Mouse (Mus musculus): Measurements from ENCODE around the gene Zfyve28. TPM values are rescaled to one million over a fixed set of nuclear protein-coding genes. Genes with fewer than 3 reads are reported as not detected.

Gene Zfyve28
- polyA plus RNA-seq, 1 experiment, result 0.08 TPM

GRCm38 (mm10) chr5:34287838-34288145, 457 bp downstream of the Zfyve28 start:
- peaks cover 70% of the 10 kb centered on the region for H3K27me3 ChIP-seq (ENCODE audit: control insufficient read depth, insufficient read depth, insufficient read length)
- H3ac ChIP-seq (ENCODE audit: control insufficient read depth, insufficient read length), result no peak overlapping the region
- H3K79me2 ChIP-seq (ENCODE audit: control insufficient read depth, insufficient read depth), result no peaks in the 10 kb centered on the region
- no peak overlapping the region for H3K4me3 ChIP-seq
- TF ChIP-seq USF1 (IDR thresholded peaks at IDR 0.05; ENCODE audit: low read depth) (no peak), POLR2AphosphoS2 (IDR thresholded peaks at IDR 0.05; ENCODE audit: insufficient read length, low read depth) (no peak), MYOD1 (IDR thresholded peaks at IDR 0.05; ENCODE audit: control insufficient read depth in 1 of 3, insufficient read length in 2 of 3, low read depth in 2 of 3) (no peak), MYOG (IDR thresholded peaks at IDR 0.05; ENCODE audit: control insufficient read depth in 1 of 3, insufficient read depth in 1 of 3, insufficient read length in 2 of 3, low read depth in 2 of 3) (no peak), CEBPB (IDR thresholded peaks at IDR 0.05; ENCODE audit: insufficient read depth, poor library complexity, severe bottlenecking) (no peak), TCF3 (IDR thresholded peaks at IDR 0.05; ENCODE audit: insufficient read length, low read depth) (no peak), MAX (IDR thresholded peaks at IDR 0.05; ENCODE audit: low read depth) (no peak), TCF12 (IDR thresholded peaks at IDR 0.05; ENCODE audit: insufficient read depth, poor library complexity, severe bottlenecking) (no peak), SRF (IDR thresholded peaks at IDR 0.05; ENCODE audit: control insufficient read depth, insufficient read length, low read depth) (no peak), E2F4 (IDR thresholded peaks at IDR 0.05; ENCODE audit: insufficient read depth) (no peak), REST (IDR thresholded peaks at IDR 0.05; ENCODE audit: insufficient read depth, insufficient read length) (no peak), POLR2A (IDR thresholded peaks at IDR 0.05; ENCODE audit: insufficient read length, low read depth) (no peak)
- H3K36me3 ChIP-seq (ENCODE audit: control insufficient read depth, insufficient read depth), result no peaks in the 10 kb centered on the region
- H3K4me2 ChIP-seq (ENCODE audit: low read depth), result no peak overlapping the region

GRCm38 (mm10) chr5:34287001-34287837, 1.0 kb downstream of the Zfyve28 start:
- peak overlapping the region; percentile 5 for H3K4me2 ChIP-seq (ENCODE audit: low read depth)
- H3K27me3 ChIP-seq (ENCODE audit: control insufficient read depth, insufficient read depth, insufficient read length), result peaks cover 70% of the 10 kb centered on the region

GRCm38 (mm10) chr5:34286516-34286915, 1.7 kb downstream of the Zfyve28 start:
- Histone ChIP-seq H3K79me2 (ENCODE audit: control insufficient read depth, insufficient read depth) (no peaks in the 10 kb centered on the region), H3K27me3 (ENCODE audit: control insufficient read depth, insufficient read depth, insufficient read length) (peaks cover 70% of the 10 kb centered on the region), H3K36me3 (ENCODE audit: control insufficient read depth, insufficient read depth) (no peaks in the 10 kb centered on the region), H3ac (ENCODE audit: control insufficient read depth, insufficient read length) (no peak overlapping the region), H3K4me3 (no peak overlapping the region), H3K4me2 (ENCODE audit: low read depth) (no peak overlapping the region)
- TF ChIP-seq TCF3 (IDR thresholded peaks at IDR 0.05; ENCODE audit: insufficient read length, low read depth), result no peak
- no peak for TF ChIP-seq USF1 (IDR thresholded peaks at IDR 0.05; ENCODE audit: low read depth)
- no peak for TF ChIP-seq POLR2A (IDR thresholded peaks at IDR 0.05; ENCODE audit: insufficient read length, low read depth)

More at GRCm38 (mm10) chr5:34287001-34287837, 1.0 kb downstream of the Zfyve28 start:
- H3K4me3 ChIP-seq, result no peak overlapping the region
- H3ac ChIP-seq (ENCODE audit: control insufficient read depth, insufficient read length), result no peak overlapping the region
- no peak for TF ChIP-seq MYOG (IDR thresholded peaks at IDR 0.05; ENCODE audit: control insufficient read depth in 1 of 3, insufficient read depth in 1 of 3, insufficient read length in 2 of 3, low read depth in 2 of 3)
- no peak for TF ChIP-seq TCF12 (IDR thresholded peaks at IDR 0.05; ENCODE audit: insufficient read depth, poor library complexity, severe bottlenecking)
- no peak for TF ChIP-seq SRF (IDR thresholded peaks at IDR 0.05; ENCODE audit: control insufficient read depth, insufficient read length, low read depth)
- TF ChIP-seq POLR2A (IDR thresholded peaks at IDR 0.05; ENCODE audit: insufficient read length, low read depth), result no peak
- no peak for TF ChIP-seq REST (IDR thresholded peaks at IDR 0.05; ENCODE audit: insufficient read depth, insufficient read length)
- no peak for TF ChIP-seq CEBPB (IDR thresholded peaks at IDR 0.05; ENCODE audit: insufficient read depth, poor library complexity, severe bottlenecking)
- TF ChIP-seq MYOD1 (IDR thresholded peaks at IDR 0.05; ENCODE audit: control insufficient read depth in 1 of 3, insufficient read length in 2 of 3, low read depth in 2 of 3), result no peak
- TF ChIP-seq E2F4 (IDR thresholded peaks at IDR 0.05; ENCODE audit: insufficient read depth), result no peak
- no peak for TF ChIP-seq MAX (IDR thresholded peaks at IDR 0.05; ENCODE audit: low read depth)
- no peak for TF ChIP-seq USF1 (IDR thresholded peaks at IDR 0.05; ENCODE audit: low read depth)
- no peaks in the 10 kb centered on the region for H3K79me2 ChIP-seq (ENCODE audit: control insufficient read depth, insufficient read depth)
- no peaks in the 10 kb centered on the region for H3K36me3 ChIP-seq (ENCODE audit: control insufficient read depth, insufficient read depth)

- Histone ChIP-seq H3K4me3 (no peak overlapping the region), H3K27me3 (ENCODE audit: control insufficient read depth, insufficient read depth, insufficient read length) (peaks cover 63% of the 10 kb centered on the region), H3K4me2 (ENCODE audit: low read depth) (no peak overlapping the region), H3K79me2 (ENCODE audit: control insufficient read depth, insufficient read depth) (no peaks in the 10 kb centered on the region), H3K36me3 (ENCODE audit: control insufficient read depth, insufficient read depth) (no peaks in the 10 kb centered on the region), H3ac (ENCODE audit: control insufficient read depth, insufficient read length) (no peak overlapping the region)
- TF ChIP-seq MYOD1 (IDR thresholded peaks at IDR 0.05; ENCODE audit: control insufficient read depth in 1 of 3, insufficient read length in 2 of 3, low read depth in 2 of 3) (no peak), TCF3 (IDR thresholded peaks at IDR 0.05; ENCODE audit: insufficient read length, low read depth) (no peak), TCF12 (IDR thresholded peaks at IDR 0.05; ENCODE audit: insufficient read depth, poor library complexity, severe bottlenecking) (no peak)
These were observed 3.0 kb downstream of the Zfyve28 start for GRCm38 (mm10) chr5:34285285-34285684.

- peaks cover 65% of the 10 kb centered on the region for H3K27me3 ChIP-seq (ENCODE audit: control insufficient read depth, insufficient read depth, insufficient read length)
- no peak overlapping the region for H3K4me2 ChIP-seq (ENCODE audit: low read depth)
- no peak overlapping the region for H3K4me3 ChIP-seq
- TF ChIP-seq TCF3 (IDR thresholded peaks at IDR 0.05; ENCODE audit: insufficient read length, low read depth) (no peak), REST (IDR thresholded peaks at IDR 0.05; ENCODE audit: insufficient read depth, insufficient read length) (no peak), SRF (IDR thresholded peaks at IDR 0.05; ENCODE audit: control insufficient read depth, insufficient read length, low read depth) (no peak), TCF12 (IDR thresholded peaks at IDR 0.05; ENCODE audit: insufficient read depth, poor library complexity, severe bottlenecking) (no peak), MYOD1 (IDR thresholded peaks at IDR 0.05; ENCODE audit: control insufficient read depth in 1 of 3, insufficient read length in 2 of 3, low read depth in 2 of 3) (no peak), USF1 (IDR thresholded peaks at IDR 0.05; ENCODE audit: low read depth) (no peak), POLR2A (IDR thresholded peaks at IDR 0.05; ENCODE audit: insufficient read length, low read depth) (no peak), E2F4 (IDR thresholded peaks at IDR 0.05; ENCODE audit: insufficient read depth) (no peak), POLR2AphosphoS2 (IDR thresholded peaks at IDR 0.05; ENCODE audit: insufficient read length, low read depth) (no peak), MYOG (IDR thresholded peaks at IDR 0.05; ENCODE audit: control insufficient read depth in 1 of 3, insufficient read depth in 1 of 3, insufficient read length in 2 of 3, low read depth in 2 of 3) (no peak)
- H3K79me2 ChIP-seq (ENCODE audit: control insufficient read depth, insufficient read depth), result no peaks in the 10 kb centered on the region
- H3K36me3 ChIP-seq (ENCODE audit: control insufficient read depth, insufficient read depth), result no peaks in the 10 kb centered on the region
- no peak overlapping the region for H3ac ChIP-seq (ENCODE audit: control insufficient read depth, insufficient read length)
These were observed 4.0 kb downstream of the Zfyve28 start for GRCm38 (mm10) chr5:34284156-34284750.

Data from myocyte (in vitro differentiated cells).